Mouse (Mus musculus): ENCODE measurements around the gene Dner.

Dner gene

GRCm38 (mm10) chr1:84695517-84696411, at the start of gene Dner:
Dner (minus strand) TSS chr1:84696221.
- peak; percentile 73 for DNase-seq

GRCm38 (mm10) chr1:84742156-84742555, 46.1 kb upstream of the Dner start:
- no peak for DNase-seq

- no peak for DNase-seq
Measured at GRCm38 (mm10) chr1:84740080-84740479, 44.1 kb upstream of the Dner start.

GRCm38 (mm10) chr1:84737097-84737496, 41.1 kb upstream of the Dner start:
- no peak for DNase-seq

- DNase-seq: no peak
Measured at GRCm38 (mm10) chr1:84733799-84734198, 37.8 kb upstream of the Dner start.

GRCm38 (mm10) chr1:84731763-84732162, 35.7 kb upstream of the Dner start:
- DNase-seq: no peak

GRCm38 (mm10) chr1:84722841-84723240, 26.8 kb upstream of the Dner start:
- DNase-seq: no peak

GRCm38 (mm10) chr1:84722371-84722770, 26.4 kb upstream of the Dner start:
- DNase-seq: no peak

GRCm38 (mm10) chr1:84721942-84722341, 25.9 kb upstream of the Dner start:
- no peak for DNase-seq

GRCm38 (mm10) chr1:84709810-84710785, 14.1 kb upstream of the Dner start:
- DNase-seq: no peak

GRCm38 (mm10) chr1:84709406-84709805, 13.4 kb upstream of the Dner start:
- no peak for DNase-seq

GRCm38 (mm10) chr1:84700254-84700653, 4.2 kb upstream of the Dner start:
- DNase-seq: no peak

GRCm38 (mm10) chr1:84697136-84697535, 1.1 kb upstream of the Dner start:
- DNase-seq: peak; percentile 13

GRCm38 (mm10) chr1:84694688-84695474, 1.1 kb downstream of the Dner start:
- DNase-seq: no peak

- no peak for DNase-seq
Measured at GRCm38 (mm10) chr1:84677910-84678309, 18.1 kb downstream of the Dner start.

- DNase-seq: no peak
Measured at GRCm38 (mm10) chr1:84668100-84668846, 27.7 kb downstream of the Dner start.

GRCm38 (mm10) chr1:84667660-84668059, 28.4 kb downstream of the Dner start:
- no peak for DNase-seq

- no peak for DNase-seq
Measured at GRCm38 (mm10) chr1:84664377-84665118, 31.5 kb downstream of the Dner start.

GRCm38 (mm10) chr1:84646781-84647180, 49.2 kb downstream of the Dner start:
- no peak for DNase-seq

- no peak for DNase-seq
Measured at GRCm38 (mm10) chr1:84640463-84640862, 55.6 kb downstream of the Dner start.

- DNase-seq: no peak
Measured at GRCm38 (mm10) chr1:84636890-84637289, 59.1 kb downstream of the Dner start.

Measured in lung, postnatal 14 days (tissue).